Mouse (Mus musculus) kidney, adult 2 months (tissue): ENCODE measurements around the gene Nmnat3.

Source experiments
- CTCF ChIP-seq: fragments of 200-500 bp; conservative IDR thresholded peaks from 2 replicates; pipeline ENCODE4 v1.5.1; 2011; ENCODE audit warnings: low read depth, mild to moderate bottlenecking, control low read depth, low read length, moderate library complexity, mixed read lengths; ENCODE audit not compliant: insufficient read depth, insufficient read length
- POLR2A ChIP-seq: fragments of 200-500 bp; IDR thresholded peaks from one replicate; pipeline ENCODE4 v1.6.1; 2011; ENCODE audit warnings: low read depth, low read length, control low read depth

DNA sequence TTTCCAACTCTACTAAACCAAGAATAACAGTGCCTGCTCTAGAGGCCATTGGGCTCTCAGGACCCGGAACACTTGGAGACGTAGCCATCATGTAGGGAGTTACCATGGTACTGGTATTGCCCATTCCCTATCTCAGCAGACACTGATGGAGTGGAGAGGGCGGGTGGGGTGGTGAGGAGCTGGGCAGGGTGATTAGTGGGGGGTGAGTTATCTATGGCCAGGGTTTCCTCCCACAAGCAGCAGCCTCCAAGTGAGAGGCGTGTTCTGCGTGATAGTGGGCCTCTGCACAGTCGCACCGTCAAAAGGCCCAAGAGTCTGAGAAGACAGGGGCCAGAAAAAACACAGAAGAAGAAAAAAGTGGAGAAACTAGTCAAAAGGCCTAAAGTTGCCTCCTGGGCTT lies 12.0 kb downstream of the Nmnat3 start:
- TF ChIP-seq CTCF (no peak), POLR2A (no peak)
